Mouse (Mus musculus) layer of hippocampus, adult 11-12 months (tissue): ENCODE measurements around the gene Sprtn.
A peak's percentile ranks its signal among the peaks of the same experiment; 100 is the strongest.

ENCODE experiments used
- DNase-seq: peaks from one replicate; pipeline ENCODE4 v3.0.0; 2022; ENCODE audit warnings: low spot score

Gene Sprtn

GRCm38 (mm10) chr8:124897386-124898250, at the start of gene Sprtn, which contains the start of gene Exoc8:
Sprtn (plus strand) TSS chr8:124897886.
Exoc8 (minus strand) TSS chr8:124897705.
- peak; percentile 96 for DNase-seq

GRCm38 (mm10) chr8:124853511-124853910, 44.2 kb upstream of the Sprtn start:
- no peak for DNase-seq

- no peak for DNase-seq
Measured at GRCm38 (mm10) chr8:124859466-124859865, 38.2 kb upstream of the Sprtn start.

- DNase-seq = no peak
Measured at GRCm38 (mm10) chr8:124860188-124860587, 37.5 kb upstream of the Sprtn start.

GRCm38 (mm10) chr8:124862321-124863162, 35.1 kb upstream of the Sprtn start, which contains the start of the genes Gnpat and 2810004N23Rik:
Gnpat (plus strand) TSS chr8:124863033.
2810004N23Rik (minus strand) TSS chr8:124863120.
- DNase-seq = peak; percentile 90

GRCm38 (mm10) chr8:124863163-124863677, 34.5 kb upstream of the Sprtn start:
- DNase-seq = no peak

GRCm38 (mm10) chr8:124863729-124864128, 34.0 kb upstream of the Sprtn start:
- no peak for DNase-seq

- DNase-seq = no peak
Measured at GRCm38 (mm10) chr8:124866669-124867068, 31.0 kb upstream of the Sprtn start.

GRCm38 (mm10) chr8:124867126-124867525, 30.6 kb upstream of the Sprtn start:
- DNase-seq = no peak

GRCm38 (mm10) chr8:124869708-124870107, 28.0 kb upstream of the Sprtn start:
- DNase-seq = no peak

GRCm38 (mm10) chr8:124871474-124871873, 26.2 kb upstream of the Sprtn start:
- DNase-seq = no peak

- no peak for DNase-seq
Measured at GRCm38 (mm10) chr8:124872081-124872480, 25.6 kb upstream of the Sprtn start.

- no peak for DNase-seq
Measured at GRCm38 (mm10) chr8:124872690-124873089, 25.0 kb upstream of the Sprtn start.

GRCm38 (mm10) chr8:124878141-124878540, 19.5 kb upstream of the Sprtn start:
- no peak for DNase-seq

- DNase-seq = no peak
Measured at GRCm38 (mm10) chr8:124878946-124879526, 18.6 kb upstream of the Sprtn start.

- no peak for DNase-seq
Measured at GRCm38 (mm10) chr8:124888385-124888784, 9.3 kb upstream of the Sprtn start.

- DNase-seq = no peak
Measured at GRCm38 (mm10) chr8:124892596-124892995, 5.1 kb upstream of the Sprtn start.

- DNase-seq = no peak
Measured at GRCm38 (mm10) chr8:124896010-124896631, 1.6 kb upstream of the Sprtn start.

GRCm38 (mm10) chr8:124896632-124897385, 877 bp upstream of the Sprtn start:
- peak; percentile 74 for DNase-seq

GRCm38 (mm10) chr8:124898251-124898905, 692 bp downstream of the Sprtn start:
- DNase-seq = no peak
